Mouse (Mus musculus) hindbrain, embryonic 12.5 days (tissue): Measurements from ENCODE around the gene Cramp1l. TPM values are rescaled to one million over a fixed set of nuclear protein-coding genes. Genes with fewer than 3 reads are reported as not detected.

ENCODE experiments used
- ATAC-seq: fragments of 200-750 bp; cut with Nextera tagmentation; 2 replicates; pipeline ENCODE4 v1.8.0; 2017; ENCODE audit warnings: moderate TSS enrichment; ENCODE audit not compliant: low FRiP score
- H3K27ac ChIP-seq: fragments of 300-500 bp; sonication (generic); 2 replicates; pipeline ENCODE4 v1.5.1; 2016; ENCODE audit warnings: mild to moderate bottlenecking
- H3K27me3 ChIP-seq: fragments of 300-500 bp; sonication (generic); 2 replicates; pipeline ENCODE4 v1.6.1; 2016; ENCODE audit warnings: mild to moderate bottlenecking
- H3K36me3 ChIP-seq: fragments of 300-500 bp; sonication (generic); 2 replicates; pipeline ENCODE4 v1.6.1; 2016; ENCODE audit warnings: mild to moderate bottlenecking
- H3K4me1 ChIP-seq: fragments of 300-500 bp; sonication (generic); 2 replicates; pipeline ENCODE4 v1.6.1; 2016
- H3K4me2 ChIP-seq: fragments of 300-500 bp; sonication (generic); replicated peaks from 2 replicates; pipeline ENCODE4 v1.6.1; 2016; ENCODE audit warnings: mild to moderate bottlenecking
- H3K4me3 ChIP-seq: fragments of 300-500 bp; sonication (generic); 2 replicates; pipeline ENCODE4 v1.5.1; 2016; ENCODE audit warnings: mild to moderate bottlenecking
- H3K9ac ChIP-seq: fragments of 300-500 bp; sonication (generic); 2 replicates; pipeline ENCODE4 v1.6.1; 2016; ENCODE audit warnings: mild to moderate bottlenecking, moderate library complexity
- H3K9me3 ChIP-seq: fragments of 300-500 bp; sonication (generic); replicated peaks from 2 replicates; pipeline ENCODE4 v1.6.1; 2016; ENCODE audit warnings: mild to moderate bottlenecking
- WGBS: fragments of 180-500 bp; shearing (Covaris S2); methylation state at CpG from one replicate; pipeline ENCODE4 v1.1.7; 2016; 5-methylcytosine and 5-hydroxymethylcytosine counted together
- polyA plus RNA-seq: library from polyadenylated mRNA; unstranded; fragments of >200 nt; fragmentation: Nextera tagmentation; extraction: Ambion mirVana; gene quantifications from 2 replicates; pipeline ENCODE4 v1.2.1, GENCODE M21; 2016

Cramp1l gene
- polyA plus RNA-seq, 1 experiment from 2014 or later = 13.8 TPM

DNA sequence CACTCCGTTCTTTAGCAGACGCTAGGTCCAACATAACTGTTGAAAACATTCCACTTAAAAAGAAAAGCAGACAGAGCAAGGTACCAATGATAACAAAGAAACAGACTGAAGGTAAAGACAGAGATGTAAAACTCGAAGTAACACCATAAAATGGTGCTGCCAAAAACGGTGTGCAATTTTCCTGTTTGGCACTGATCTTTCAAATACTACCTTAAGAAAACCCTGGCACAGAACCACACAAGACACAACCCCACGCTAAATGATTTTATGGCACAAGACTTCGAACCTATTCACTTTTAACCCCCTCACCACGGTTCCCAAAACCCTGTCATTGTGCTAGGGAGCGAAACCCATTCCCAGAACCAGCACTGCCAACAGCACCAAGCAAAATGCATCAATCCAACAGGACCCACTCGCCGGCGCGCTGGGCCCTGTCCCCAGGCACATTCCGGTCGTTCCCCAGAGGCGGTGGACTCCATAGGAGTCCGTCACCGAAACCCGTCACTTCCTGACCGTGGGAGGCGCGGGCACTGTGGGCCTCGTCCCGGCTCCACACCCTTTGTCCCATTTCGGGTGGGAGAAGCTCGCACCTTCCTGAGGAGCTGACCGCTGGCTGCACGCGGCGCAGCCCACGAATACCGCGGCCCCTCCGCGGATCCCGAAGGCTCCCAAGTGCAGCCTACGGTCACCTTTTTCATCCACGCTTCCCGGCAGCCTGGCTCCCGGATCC lies 582 bp downstream of the Cramp1l start:
- under 1% methylated on average over 39 of the region's 39 CpGs for WGBS
- ATAC-seq = peak; percentile 5
- H3K4me1 ChIP-seq = peaks cover 18% of the 10 kb centered on the region
- H3K4me2 ChIP-seq = peak overlapping the region; percentile 98
- H3K36me3 ChIP-seq = peaks cover 29% of the 10 kb centered on the region
- H3K4me3 ChIP-seq = peak overlapping the region; percentile 99
- no peaks in the 10 kb centered on the region for H3K27me3 ChIP-seq
- H3K9me3 ChIP-seq = no peaks in the 10 kb centered on the region
- H3K27ac ChIP-seq = peak overlapping the region; percentile 86
- peak overlapping the region; percentile 96 for H3K9ac ChIP-seq

DNA sequence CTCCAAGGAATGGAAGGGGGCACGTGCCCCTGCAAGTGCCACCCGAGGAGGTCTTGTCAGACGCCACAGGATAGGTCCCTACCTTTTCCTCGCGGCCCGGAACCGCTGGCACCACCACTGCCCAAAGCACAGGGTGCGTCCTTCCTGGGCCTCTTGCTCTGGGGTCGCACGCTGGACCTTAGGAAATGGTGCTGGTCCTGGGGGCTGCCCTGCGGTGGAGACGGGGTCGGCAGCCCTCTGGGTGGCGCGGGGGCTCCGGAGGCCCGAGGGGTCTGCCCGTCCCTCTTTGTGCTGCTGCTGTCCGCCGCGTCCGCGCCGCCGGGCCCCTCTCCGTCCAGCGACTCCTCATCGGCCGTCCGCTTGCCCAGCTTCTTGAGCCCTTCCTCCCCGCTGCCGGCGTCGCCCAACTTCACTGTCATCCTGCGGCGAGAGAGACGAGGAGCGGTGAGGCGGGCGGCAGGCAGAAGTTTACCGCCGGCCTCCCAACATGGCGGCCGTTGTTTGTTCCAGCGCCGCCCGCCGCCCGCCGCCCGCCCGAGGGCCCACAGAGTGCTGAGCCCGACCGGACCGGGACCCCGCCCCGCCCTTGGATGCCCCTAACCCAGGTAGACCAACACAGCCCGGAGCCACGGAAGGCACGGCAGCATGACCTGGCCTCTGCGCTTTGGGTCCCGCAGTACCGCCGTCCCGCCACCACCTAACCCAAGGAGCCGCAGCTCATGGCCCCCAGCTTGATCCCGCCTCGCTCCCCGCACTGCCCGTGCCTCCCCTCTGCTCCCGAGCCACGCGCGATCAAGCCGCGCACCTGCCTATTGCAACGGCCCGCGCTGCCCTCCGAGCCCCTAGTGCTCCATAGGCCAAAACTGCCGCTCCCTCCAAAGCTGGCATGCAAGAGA lies 1.7 kb downstream of the Cramp1l start:
- Histone ChIP-seq H3K4me1 (peaks cover 18% of the 10 kb centered on the region), H3K27me3 (no peaks in the 10 kb centered on the region), H3K27ac (peak overlapping the region; percentile 83), H3K36me3 (peaks cover 28% of the 10 kb centered on the region), H3K9me3 (no peaks in the 10 kb centered on the region), H3K4me3 (peak overlapping the region; percentile 99), H3K4me2 (peak overlapping the region; percentile 98), H3K9ac (peak overlapping the region; percentile 96)
- ATAC-seq = no peak
- under 1% methylated on average over 81 of the region's 81 CpGs for WGBS

DNA sequence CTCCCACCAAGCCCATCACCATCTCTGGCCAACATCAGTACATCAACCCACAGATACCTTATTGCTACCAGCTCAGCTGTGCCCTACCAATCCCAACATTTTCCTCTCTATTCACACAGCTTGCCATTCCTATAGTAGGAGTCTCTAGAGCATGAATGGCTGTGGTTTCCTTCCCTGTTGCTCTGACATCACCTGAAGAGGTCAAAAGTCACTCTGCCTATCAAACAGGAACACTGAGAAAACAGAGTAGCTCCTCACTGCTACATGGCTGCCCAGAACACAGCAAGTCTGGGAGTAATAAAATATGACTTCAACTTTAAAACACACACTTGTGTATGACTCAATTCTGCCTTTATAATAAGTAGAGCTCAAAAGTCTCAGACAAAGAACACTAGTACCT lies 8.1 kb downstream of the Cramp1l start:
- H3K36me3 ChIP-seq = peaks cover 66% of the 10 kb centered on the region
- H3K4me2 ChIP-seq = no peak overlapping the region
- ATAC-seq = no peak

DNA sequence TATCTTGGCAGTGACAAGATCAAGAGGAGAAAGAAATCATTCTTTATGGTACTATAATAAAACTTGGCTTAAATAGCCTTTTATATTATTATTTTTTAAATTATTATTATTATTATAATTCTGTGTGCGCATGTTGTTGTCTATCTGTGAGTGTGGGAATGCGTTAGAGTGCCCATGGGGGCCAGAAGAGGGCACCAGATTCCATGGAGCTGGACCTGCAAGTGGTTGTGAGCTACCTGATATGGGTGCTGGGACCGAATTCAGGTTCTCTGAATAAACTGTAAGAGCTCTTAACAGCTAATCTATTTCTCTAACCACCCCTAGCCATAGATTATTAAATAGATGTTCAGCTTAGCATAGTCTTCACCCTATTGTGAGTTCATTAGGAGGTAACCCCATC lies 10.5 kb downstream of the Cramp1l start:
- Histone ChIP-seq H3K4me3 (no peak overlapping the region), H3K27ac (no peak overlapping the region), H3K27me3 (no peaks in the 10 kb centered on the region), H3K4me2 (no peak overlapping the region), H3K36me3 (peaks cover 66% of the 10 kb centered on the region), H3K9ac (no peak overlapping the region), H3K4me1 (no peaks in the 10 kb centered on the region), H3K9me3 (no peaks in the 10 kb centered on the region)
- ATAC-seq = no peak
- 98% methylated on average over 3 of the region's 3 CpGs for WGBS

More for the DNA sequence above, 8.1 kb downstream of the Cramp1l start:
- no peaks in the 10 kb centered on the region for H3K9me3 ChIP-seq
- H3K4me3 ChIP-seq = no peak overlapping the region
- no peaks in the 10 kb centered on the region for H3K4me1 ChIP-seq
- no peak overlapping the region for H3K27ac ChIP-seq
- no peaks in the 10 kb centered on the region for H3K27me3 ChIP-seq
- H3K9ac ChIP-seq = no peak overlapping the region

DNA sequence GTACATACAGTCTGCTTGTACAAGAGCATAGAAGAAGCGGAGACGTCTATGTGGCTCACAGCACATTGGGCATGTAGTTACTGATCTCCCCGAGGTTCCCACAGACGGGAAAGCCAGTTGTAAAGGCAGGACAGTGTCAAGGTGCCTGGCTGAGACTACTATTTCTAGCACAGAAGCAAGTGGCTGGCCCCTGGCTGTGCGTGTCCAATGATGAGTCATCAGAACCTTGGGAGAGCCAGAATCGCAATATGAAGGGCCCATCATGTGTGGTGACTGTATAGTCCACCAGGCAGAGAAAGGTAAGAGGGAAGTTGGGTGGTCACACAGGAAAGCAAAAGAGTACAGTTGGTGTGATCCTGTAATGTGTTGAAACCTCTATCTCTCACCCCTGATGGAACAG lies 20.9 kb downstream of the Cramp1l start:
- H3K27ac ChIP-seq = no peak overlapping the region
- H3K27me3 ChIP-seq = no peaks in the 10 kb centered on the region
- no peak overlapping the region for H3K4me3 ChIP-seq
- no peak for ATAC-seq
- no peaks in the 10 kb centered on the region for H3K4me1 ChIP-seq
- WGBS = 93% methylated on average over 6 of the region's 6 CpGs
- peaks cover 93% of the 10 kb centered on the region for H3K36me3 ChIP-seq
- H3K4me2 ChIP-seq = no peak overlapping the region
- no peak overlapping the region for H3K9ac ChIP-seq
- H3K9me3 ChIP-seq = no peaks in the 10 kb centered on the region

DNA sequence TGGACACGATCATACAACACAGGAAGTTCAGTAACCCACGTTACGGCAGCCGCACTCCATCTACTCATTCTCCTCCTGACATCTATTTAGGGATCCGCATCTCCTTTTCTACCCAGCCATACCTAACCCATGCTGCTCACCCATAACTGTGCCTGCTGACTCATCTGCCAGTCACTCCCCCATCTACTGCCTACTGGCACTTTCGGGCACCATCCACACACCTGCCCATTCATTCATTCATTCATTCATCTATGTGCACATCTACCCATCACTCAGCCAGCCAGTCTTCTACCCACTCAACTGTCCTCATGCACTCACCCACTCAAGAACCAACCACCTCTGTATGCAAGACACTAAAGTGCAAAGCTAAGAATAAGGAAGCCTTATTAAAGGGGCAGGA lies 28.4 kb downstream of the Cramp1l start:
- no peaks in the 10 kb centered on the region for H3K9me3 ChIP-seq
- H3K4me3 ChIP-seq = no peak overlapping the region
- peaks cover 95% of the 10 kb centered on the region for H3K36me3 ChIP-seq
- H3K27ac ChIP-seq = no peak overlapping the region
- H3K4me2 ChIP-seq = no peak overlapping the region
- H3K27me3 ChIP-seq = no peaks in the 10 kb centered on the region
- 96% methylated on average over 6 of the region's 6 CpGs for WGBS
- H3K9ac ChIP-seq = no peak overlapping the region
- ATAC-seq = no peak
- no peaks in the 10 kb centered on the region for H3K4me1 ChIP-seq

DNA sequence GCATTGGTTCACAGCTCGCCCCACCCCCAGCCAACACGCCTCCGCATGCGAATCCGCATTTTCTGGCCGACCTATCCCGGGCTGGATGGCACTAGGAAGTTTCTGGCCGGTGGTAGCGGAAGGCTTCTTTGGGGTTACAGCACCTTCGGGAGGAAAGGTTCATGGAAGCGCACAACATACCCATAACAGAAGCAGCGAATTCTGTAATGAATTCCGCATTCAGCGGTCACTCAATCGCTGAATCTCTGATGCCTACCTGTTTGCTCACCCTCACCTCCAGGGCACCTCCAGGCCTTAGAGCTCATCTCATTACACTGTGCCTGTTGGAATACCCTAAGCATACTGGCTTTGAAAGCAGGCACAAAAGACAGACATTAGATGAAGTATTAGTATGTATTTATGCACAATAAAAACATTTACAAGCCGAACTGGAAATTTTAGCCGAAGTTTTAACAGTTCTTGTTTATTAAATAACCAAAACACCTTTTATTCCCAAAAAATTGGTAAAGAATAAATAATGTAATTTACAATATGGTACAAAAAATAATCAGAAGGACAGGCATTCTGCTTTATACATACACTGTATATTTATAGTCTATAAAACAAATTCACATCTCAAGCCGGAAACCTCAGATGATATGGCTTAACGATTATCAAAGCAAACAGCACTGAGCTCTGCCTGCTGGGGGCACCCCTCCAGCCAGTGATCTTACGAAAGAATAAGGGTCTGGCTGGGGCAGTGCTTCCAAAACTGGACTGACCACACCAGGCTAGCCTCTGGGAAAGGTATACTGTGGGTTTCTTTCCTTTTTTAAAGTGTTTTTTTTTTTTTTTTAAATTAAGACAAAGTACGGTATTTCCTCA lies 54.5 kb downstream of the Cramp1l start:
- H3K4me2 ChIP-seq = peak overlapping the region; percentile 61

DNA sequence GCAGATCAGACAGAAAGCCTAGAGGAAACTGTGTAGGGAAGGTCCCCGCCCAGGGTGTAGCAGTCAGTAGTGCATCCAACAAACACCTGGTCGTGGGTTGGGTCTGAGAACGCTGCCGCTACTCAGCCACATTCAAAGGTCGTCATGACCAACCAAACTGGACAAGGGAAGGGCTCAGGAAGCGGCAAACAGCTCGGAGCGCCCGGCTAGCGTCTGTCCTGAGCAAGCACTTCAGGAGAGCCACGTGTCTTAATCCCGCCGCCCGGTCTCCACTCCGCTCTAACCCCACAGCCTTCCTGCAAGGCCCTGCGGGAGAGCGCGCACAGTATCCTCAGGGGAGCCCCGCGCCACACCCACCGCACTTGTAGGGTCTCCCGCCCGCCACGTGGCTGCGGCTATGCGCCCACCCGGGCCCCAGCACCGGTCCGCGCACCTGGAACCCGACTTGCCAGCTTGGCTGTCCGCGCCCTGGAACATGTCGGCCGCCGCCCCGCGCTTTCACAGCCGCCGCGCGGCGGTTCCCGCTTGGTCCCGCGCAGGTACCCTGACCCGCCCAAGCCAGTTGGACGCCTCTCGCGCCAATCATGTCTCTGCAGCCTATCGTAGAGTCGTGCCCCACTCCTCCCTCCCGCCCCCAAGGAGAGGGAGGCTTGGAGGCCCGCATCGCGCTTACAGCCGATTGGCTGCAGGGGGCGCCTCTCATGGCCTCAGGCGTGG lies 55.3 kb downstream of the Cramp1l start, which contains the start of gene Jpt2:
Gene Jpt2, minus strand, starts transcription at position 555 of the 717 bp plus-strand sequence.
- Histone ChIP-seq H3K36me3 (peaks cover 45% of the 10 kb centered on the region), H3K9ac (peak within 1 kb of the TSS; percentile 76), H3K4me1 (peaks cover 14% of the 10 kb centered on the region), H3K27ac (peak within 1 kb of the TSS; percentile 90), H3K9me3 (no peaks in the 10 kb centered on the region), H3K4me2 (peak within 1 kb of the TSS; percentile 61), H3K4me3 (peak within 1 kb of the TSS; percentile 71), H3K27me3 (no peaks in the 10 kb centered on the region)
- ATAC-seq = peak; percentile 100
- under 1% methylated on average over 59 of the region's 59 CpGs for WGBS

More for the DNA sequence above, 54.5 kb downstream of the Cramp1l start:
- H3K36me3 ChIP-seq = peaks cover 45% of the 10 kb centered on the region
- peak; percentile 48 for ATAC-seq
- H3K9ac ChIP-seq = 0 out of 2 replicates have a peak overlapping the region, but pooled peaks have one; percentile 28
- H3K9me3 ChIP-seq = no peaks in the 10 kb centered on the region
- peak overlapping the region; percentile 71 for H3K4me3 ChIP-seq
- H3K27me3 ChIP-seq = no peaks in the 10 kb centered on the region
- 18% methylated on average over 21 of the region's 21 CpGs for WGBS
- H3K4me1 ChIP-seq = peaks cover 14% of the 10 kb centered on the region
- peak overlapping the region; percentile 35; the same call in 1 of the 2 replicates for H3K27ac ChIP-seq

DNA sequence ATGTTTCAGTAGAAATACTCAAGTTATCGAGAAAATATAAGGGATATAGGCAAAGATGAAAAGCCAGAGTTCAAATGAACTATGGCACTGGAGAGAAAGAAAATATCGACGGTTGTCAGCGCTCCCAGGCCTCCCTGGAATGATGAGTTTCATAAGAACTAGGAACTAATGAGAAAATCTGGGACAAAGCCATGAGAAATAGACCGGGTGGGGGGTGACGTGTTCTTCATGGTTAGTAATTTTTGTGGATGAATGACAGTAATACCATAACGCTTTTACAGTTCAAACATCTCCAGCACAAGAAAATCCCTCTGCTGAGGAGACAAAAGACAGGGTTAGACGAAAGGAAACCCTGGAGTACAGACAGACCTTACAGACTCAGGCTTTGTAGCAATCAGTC lies 56.2 kb downstream of the Cramp1l start:
- peak overlapping the region; percentile 61 for H3K4me2 ChIP-seq
- WGBS = 50% methylated on average over 8 of the region's 8 CpGs
- peak overlapping the region; percentile 76 for H3K9ac ChIP-seq
- H3K4me1 ChIP-seq = peaks cover 14% of the 10 kb centered on the region
- peak overlapping the region; percentile 71 for H3K4me3 ChIP-seq
- H3K9me3 ChIP-seq = no peaks in the 10 kb centered on the region
- no peak for ATAC-seq
- H3K27me3 ChIP-seq = no peaks in the 10 kb centered on the region
- H3K27ac ChIP-seq = no peak overlapping the region
- H3K36me3 ChIP-seq = peaks cover 42% of the 10 kb centered on the region

DNA sequence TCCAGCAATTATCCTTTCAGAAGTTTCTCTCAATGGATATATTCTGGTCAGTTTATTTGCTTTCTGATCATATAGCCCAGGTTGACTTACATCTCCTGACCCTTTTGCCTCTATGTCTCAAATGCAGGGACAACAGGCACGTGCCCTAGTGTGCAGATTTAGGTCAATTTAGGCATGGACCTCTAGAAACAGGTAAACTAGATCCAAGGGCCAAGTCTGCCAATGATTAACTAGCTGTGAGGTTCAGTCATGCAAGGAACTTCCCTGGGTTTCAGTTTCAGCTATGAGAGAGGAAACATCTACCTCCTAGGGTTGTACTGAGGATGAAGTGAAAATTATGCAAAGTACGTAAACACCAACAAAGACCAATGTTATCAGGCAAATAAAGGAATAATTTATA lies 62.3 kb downstream of the Cramp1l start:
- 93% methylated on average over 2 of the region's 2 CpGs for WGBS
- H3K36me3 ChIP-seq = peaks cover 49% of the 10 kb centered on the region

DNA sequence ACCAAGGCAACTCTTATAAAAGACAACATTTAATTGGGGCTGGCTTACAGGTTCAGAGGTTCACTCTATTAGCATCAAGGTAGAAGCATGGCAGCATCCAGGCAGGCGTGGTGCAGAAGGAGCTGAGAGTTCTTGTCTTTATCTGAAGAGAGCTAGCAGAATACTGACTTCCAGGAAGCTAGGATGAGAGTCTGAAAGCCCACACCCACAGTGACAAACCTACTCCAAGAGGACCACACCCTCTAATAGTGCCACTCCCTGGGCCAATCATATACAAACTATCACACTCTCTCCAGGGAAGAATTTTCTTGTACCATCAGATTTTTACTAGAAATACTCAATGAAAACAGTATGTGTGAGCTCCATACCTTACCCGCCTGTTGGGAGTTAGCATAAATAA lies 64.9 kb downstream of the Cramp1l start:
- H3K9me3 ChIP-seq = no peaks in the 10 kb centered on the region
- H3K27ac ChIP-seq = no peak overlapping the region
- no peaks in the 10 kb centered on the region for H3K27me3 ChIP-seq
- no peak overlapping the region for H3K4me2 ChIP-seq
- ATAC-seq = no peak
- whole genome bisulfite sequencing = 89% methylated on average over 2 of the region's 2 CpGs
- no peak overlapping the region for H3K4me3 ChIP-seq
- no peak overlapping the region for H3K9ac ChIP-seq
- H3K4me1 ChIP-seq = no peaks in the 10 kb centered on the region
- peaks cover 70% of the 10 kb centered on the region for H3K36me3 ChIP-seq

More for the DNA sequence above, 62.3 kb downstream of the Cramp1l start:
- Histone ChIP-seq H3K4me1 (no peaks in the 10 kb centered on the region), H3K4me3 (no peak overlapping the region), H3K27ac (no peak overlapping the region), H3K9me3 (no peaks in the 10 kb centered on the region), H3K27me3 (no peaks in the 10 kb centered on the region), H3K9ac (no peak overlapping the region), H3K4me2 (no peak overlapping the region)
- no peak for ATAC-seq
